Mouse (Mus musculus): ENCODE measurements around the gene Snupn.

GRCm38 (mm10) chr9:56924651-56925027, 26.0 kb upstream of the Snupn start:
- no peak for TF ChIP-seq POU5F1 (IDR thresholded peaks at IDR 0.05; ENCODE audit: borderline replicate concordance, low read length)
- no peak for TF ChIP-seq CTCF (conservative IDR thresholded peaks at IDR 0.05; ENCODE audit: low read length)
- no peak for TF ChIP-seq NANOG (IDR thresholded peaks at IDR 0.05; ENCODE audit: borderline replicate concordance, low read length)
